Mouse (Mus musculus) hindbrain, embryonic 13.5 days (tissue): ENCODE measurements at regions not wholly inside any gene's neighbourhood (a gene's known extent, or its start where the extent isn't known, plus 50 kb on each side); places are given as distances from the start of the nearest gene placed in this dataset.
A peak's percentile ranks its signal among the peaks of the same experiment; 100 is the strongest.

Source experiments
- ATAC-seq: fragments of 200-750 bp; cut with Nextera tagmentation; 2 replicates; pipeline ENCODE4 v1.8.0; 2017; ENCODE audit warnings: moderate TSS enrichment; ENCODE audit not compliant: low FRiP score
- H3K27ac ChIP-seq: fragments of 300-500 bp; sonication (generic); 2 replicates; pipeline ENCODE4 v1.5.1; 2015; ENCODE audit warnings: inconsistent platforms, mild to moderate bottlenecking, moderate library complexity
- H3K27me3 ChIP-seq: fragments of 300-500 bp; sonication (generic); 2 replicates; pipeline ENCODE4 v1.6.1; 2015; ENCODE audit warnings: mild to moderate bottlenecking, inconsistent platforms
- H3K36me3 ChIP-seq: fragments of 300-500 bp; sonication (generic); 2 replicates; pipeline ENCODE4 v1.6.1; 2015; ENCODE audit warnings: mild to moderate bottlenecking, inconsistent platforms
- H3K4me1 ChIP-seq: fragments of 300-500 bp; sonication (generic); replicated peaks from 2 replicates; pipeline ENCODE4 v1.6.1; 2015; ENCODE audit warnings: inconsistent platforms
- H3K4me2 ChIP-seq: fragments of 300-500 bp; sonication (generic); 2 replicates; pipeline ENCODE4 v1.6.1; 2015; ENCODE audit warnings: inconsistent platforms, mild to moderate bottlenecking, moderate library complexity
- H3K4me3 ChIP-seq: fragments of 300-500 bp; sonication (generic); 2 replicates; pipeline ENCODE4 v1.5.1; 2015; ENCODE audit warnings: mild to moderate bottlenecking, inconsistent platforms
- H3K9ac ChIP-seq: fragments of 300-500 bp; sonication (generic); 2 replicates; pipeline ENCODE4 v1.6.1; 2015; ENCODE audit warnings: mild to moderate bottlenecking, inconsistent platforms
- H3K9me3 ChIP-seq: fragments of 300-500 bp; sonication (generic); 2 replicates; pipeline ENCODE4 v1.6.1; 2016; ENCODE audit warnings: inconsistent platforms
- WGBS: fragments of 180-500 bp; shearing (Covaris S2); methylation state at CpG from one replicate; pipeline ENCODE4 v1.1.7; 2015; 5-methylcytosine and 5-hydroxymethylcytosine counted together

DNA sequence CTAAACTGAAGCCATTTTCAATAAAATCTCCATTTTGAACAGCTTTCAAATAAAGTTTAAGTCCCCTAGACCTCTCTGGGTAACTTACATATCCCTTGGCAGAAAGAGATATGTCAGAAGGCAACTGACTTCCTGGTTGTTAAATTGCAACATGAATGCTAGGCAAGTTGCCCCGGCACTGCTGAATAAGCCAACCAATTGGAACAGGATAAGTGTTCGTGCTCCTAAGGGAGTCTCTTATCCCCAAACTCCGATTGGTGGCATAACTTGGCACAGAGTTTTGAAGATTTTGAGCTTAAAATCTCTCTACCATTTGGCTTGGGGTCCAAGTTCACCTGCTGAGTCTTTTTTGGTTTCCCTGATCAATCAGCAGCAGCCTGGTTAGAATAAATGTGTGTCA is 147.4 kb downstream of the Plxna1 start:
- no peak for ATAC-seq
- no peak overlapping the region for H3K9ac ChIP-seq
- no peak overlapping the region for H3K4me2 ChIP-seq
- no peaks in the 10 kb centered on the region for H3K36me3 ChIP-seq
- no peaks in the 10 kb centered on the region for H3K9me3 ChIP-seq
- H3K27me3 ChIP-seq = no peaks in the 10 kb centered on the region
- no peaks in the 10 kb centered on the region for H3K4me1 ChIP-seq
- WGBS = 74% methylated on average over 3 of the region's 3 CpGs
- no peak overlapping the region for H3K27ac ChIP-seq
- H3K4me3 ChIP-seq = no peak overlapping the region

DNA sequence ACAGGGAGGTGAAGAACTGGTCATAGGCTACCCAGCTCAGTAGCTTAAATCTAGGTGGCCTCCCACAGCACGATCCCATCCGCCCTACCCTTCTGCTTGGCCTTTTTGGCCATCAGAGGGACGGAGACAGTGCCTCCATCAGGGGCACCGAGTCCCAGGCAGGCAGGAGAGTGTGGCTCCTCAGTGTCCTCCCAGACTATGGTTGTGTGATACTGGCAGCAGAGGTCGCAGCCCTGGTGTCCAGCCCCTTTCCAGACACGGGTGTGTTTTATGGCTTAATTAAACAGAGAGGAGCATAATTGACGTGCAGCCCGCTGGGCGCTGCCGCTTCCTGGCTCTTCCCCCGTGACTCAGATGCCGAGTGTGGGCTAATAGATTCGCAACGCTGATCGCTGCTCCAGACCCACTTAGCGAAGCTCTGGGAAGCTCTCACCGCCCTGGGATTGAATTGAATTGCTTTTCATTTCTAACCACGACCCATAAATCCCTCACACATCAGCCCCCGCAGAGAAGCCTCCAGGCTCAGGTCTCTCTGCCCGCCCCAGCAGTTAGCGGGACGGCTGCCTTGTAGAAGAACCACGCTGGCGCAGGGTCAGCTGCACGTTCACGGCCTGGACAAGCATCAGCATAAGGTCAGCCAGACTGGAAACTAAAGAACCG is 126.9 kb downstream of the Plxna1 start:
- peaks cover 57% of the 10 kb centered on the region for H3K4me1 ChIP-seq
- peak overlapping the region; percentile 39 for H3K9ac ChIP-seq
- H3K9me3 ChIP-seq = 0 out of 2 replicates have a peak, but pooled peaks cover 3% of the 10 kb centered on the region
- H3K27me3 ChIP-seq = 0 out of 2 replicates have a peak, but pooled peaks cover 7% of the 10 kb centered on the region
- no peaks in the 10 kb centered on the region for H3K36me3 ChIP-seq
- 13% methylated on average over 27 of the region's 27 CpGs for WGBS
- H3K27ac ChIP-seq = peak overlapping the region; percentile 73
- H3K4me2 ChIP-seq = peak overlapping the region; percentile 48
- peak; percentile 64 for ATAC-seq
- H3K4me3 ChIP-seq = 0 out of 2 replicates have a peak overlapping the region, but pooled peaks have one; percentile 1

DNA sequence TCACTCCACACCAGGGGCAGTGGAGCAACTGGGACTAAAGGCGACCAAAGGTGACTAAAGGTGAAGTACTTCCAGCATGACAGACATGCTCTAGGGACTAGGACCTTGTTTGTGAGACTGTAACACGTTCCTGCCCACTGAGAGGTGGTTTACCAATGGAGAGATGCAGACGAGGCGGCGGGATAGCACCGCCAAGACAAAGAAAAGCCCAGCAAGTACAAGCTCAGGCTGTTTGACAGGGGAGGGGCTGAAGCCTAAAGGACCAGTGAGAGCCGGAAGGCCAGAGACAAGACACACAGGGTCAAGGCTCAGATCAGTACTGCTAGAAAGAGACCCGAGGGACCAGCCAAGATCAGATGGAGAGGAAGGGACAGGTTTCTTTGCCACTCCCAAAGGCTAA is 126.2 kb downstream of the Plxna1 start:
- Histone ChIP-seq H3K9ac (0 out of 2 replicates have a peak overlapping the region, but pooled peaks have one; percentile 24), H3K9me3 (no peaks in the 10 kb centered on the region), H3K4me2 (peak overlapping the region; percentile 48), H3K36me3 (no peaks in the 10 kb centered on the region), H3K4me3 (no peak overlapping the region), H3K4me1 (peaks cover 57% of the 10 kb centered on the region), H3K27me3 (0 out of 2 replicates have a peak, but pooled peaks cover 7% of the 10 kb centered on the region), H3K27ac (peak overlapping the region; percentile 73)
- WGBS = 9% methylated on average over 8 of the region's 8 CpGs
- no peak for ATAC-seq

DNA sequence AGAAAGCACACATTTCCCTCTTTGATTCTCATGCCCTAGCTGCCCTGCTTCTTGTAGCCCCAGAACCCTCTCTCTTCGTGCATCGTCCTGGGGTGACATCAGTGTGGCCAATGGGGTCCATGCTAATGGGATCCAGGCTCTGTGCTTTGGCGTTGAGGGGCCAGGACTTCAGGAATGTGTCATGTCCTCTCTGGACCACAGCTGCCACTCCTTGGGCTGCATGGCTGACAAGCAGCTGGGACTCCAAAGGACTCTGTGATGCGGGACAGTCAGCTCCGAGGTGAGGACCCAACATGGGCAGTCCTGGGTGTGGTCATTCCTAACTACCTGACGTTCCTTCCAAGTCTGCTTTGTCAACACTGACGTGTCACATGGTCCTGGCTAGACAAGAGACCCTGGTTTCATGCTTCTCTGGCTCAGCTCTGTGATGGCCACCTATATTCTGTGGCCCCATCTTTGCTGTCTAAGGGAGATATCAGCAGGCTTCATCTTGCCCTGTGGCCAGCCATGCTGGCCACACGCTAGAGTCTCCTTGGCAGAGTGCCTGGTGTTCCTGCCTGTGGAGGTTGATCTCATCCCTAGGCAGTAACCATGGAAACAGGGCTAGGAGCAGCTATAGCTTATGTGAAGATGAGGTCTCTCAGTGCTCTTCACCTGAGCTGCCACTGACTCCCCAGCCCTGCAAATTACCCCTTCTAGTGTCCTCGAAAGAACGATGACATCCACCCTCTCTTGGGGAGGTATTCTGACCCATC is 125.4 kb downstream of the Plxna1 start:
- peak; percentile 49; the same call in 1 of the 2 replicates for ATAC-seq
- Histone ChIP-seq H3K36me3 (no peaks in the 10 kb centered on the region), H3K9ac (no peak overlapping the region), H3K9me3 (no peaks in the 10 kb centered on the region), H3K4me3 (no peak overlapping the region), H3K27me3 (0 out of 2 replicates have a peak, but pooled peaks cover 7% of the 10 kb centered on the region), H3K4me1 (peaks cover 58% of the 10 kb centered on the region), H3K4me2 (no peak overlapping the region), H3K27ac (peak overlapping the region; percentile 73)
- WGBS = 71% methylated on average over 10 of the region's 10 CpGs

DNA sequence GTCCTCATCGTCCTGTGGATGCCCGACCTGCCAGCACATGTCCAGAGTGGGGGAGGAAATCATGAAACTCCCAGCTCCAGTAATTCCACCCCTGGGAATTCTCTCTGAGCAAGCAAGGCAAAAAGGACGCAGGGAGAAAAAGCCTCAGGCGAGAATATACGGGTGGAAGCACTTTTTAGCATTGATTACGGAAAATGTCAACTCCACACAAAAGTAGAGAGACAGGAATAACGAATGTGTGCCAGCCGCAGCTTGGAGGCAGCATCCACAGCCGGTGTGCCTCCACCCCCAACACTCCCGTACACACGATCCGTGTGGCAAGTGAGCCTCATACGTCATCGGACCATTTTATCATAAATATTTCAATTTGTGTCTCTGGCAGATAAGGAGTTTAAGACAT is 123.5 kb downstream of the Plxna1 start:
- H3K27ac ChIP-seq = peak overlapping the region; percentile 56
- 0 out of 2 replicates have a peak overlapping the region, but pooled peaks have one; percentile 10 for H3K4me2 ChIP-seq
- ATAC-seq = no peak
- H3K9ac ChIP-seq = 0 out of 2 replicates have a peak overlapping the region, but pooled peaks have one; percentile 24
- peaks cover 72% of the 10 kb centered on the region for H3K4me1 ChIP-seq
- H3K36me3 ChIP-seq = no peaks in the 10 kb centered on the region
- WGBS = 24% methylated on average over 14 of the region's 14 CpGs
- H3K9me3 ChIP-seq = no peaks in the 10 kb centered on the region
- H3K27me3 ChIP-seq = 0 out of 2 replicates have a peak, but pooled peaks cover 7% of the 10 kb centered on the region
- H3K4me3 ChIP-seq = no peak overlapping the region

DNA sequence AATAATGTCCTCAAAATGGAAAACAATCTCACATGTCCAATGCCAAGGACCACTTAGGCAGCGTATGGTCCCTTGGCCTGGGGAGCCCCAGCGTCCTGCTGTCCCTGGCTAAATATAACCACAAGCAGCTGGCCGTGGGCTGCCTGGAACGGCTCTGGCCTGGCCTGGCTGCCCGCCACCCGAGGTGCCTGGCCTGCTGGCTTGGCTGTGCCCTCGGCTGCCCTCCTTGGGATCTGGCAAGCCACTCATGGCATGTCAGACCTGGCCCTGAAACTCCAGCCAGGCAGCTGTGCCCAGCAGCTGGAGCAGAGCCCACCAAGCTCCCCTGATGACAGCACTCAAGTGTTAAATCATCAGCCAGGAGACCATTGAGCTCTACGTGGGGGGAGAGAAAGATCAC is 122.9 kb downstream of the Plxna1 start:
- no peak for ATAC-seq
- H3K36me3 ChIP-seq = no peaks in the 10 kb centered on the region
- H3K4me3 ChIP-seq = no peak overlapping the region
- 47% methylated on average over 8 of the region's 8 CpGs for WGBS
- H3K4me2 ChIP-seq = no peak overlapping the region
- H3K4me1 ChIP-seq = peaks cover 72% of the 10 kb centered on the region
- H3K27ac ChIP-seq = peak overlapping the region; percentile 56
- H3K27me3 ChIP-seq = 0 out of 2 replicates have a peak, but pooled peaks cover 4% of the 10 kb centered on the region
- H3K9ac ChIP-seq = peak overlapping the region; percentile 26; the same call in 1 of the 2 replicates
- no peaks in the 10 kb centered on the region for H3K9me3 ChIP-seq

DNA sequence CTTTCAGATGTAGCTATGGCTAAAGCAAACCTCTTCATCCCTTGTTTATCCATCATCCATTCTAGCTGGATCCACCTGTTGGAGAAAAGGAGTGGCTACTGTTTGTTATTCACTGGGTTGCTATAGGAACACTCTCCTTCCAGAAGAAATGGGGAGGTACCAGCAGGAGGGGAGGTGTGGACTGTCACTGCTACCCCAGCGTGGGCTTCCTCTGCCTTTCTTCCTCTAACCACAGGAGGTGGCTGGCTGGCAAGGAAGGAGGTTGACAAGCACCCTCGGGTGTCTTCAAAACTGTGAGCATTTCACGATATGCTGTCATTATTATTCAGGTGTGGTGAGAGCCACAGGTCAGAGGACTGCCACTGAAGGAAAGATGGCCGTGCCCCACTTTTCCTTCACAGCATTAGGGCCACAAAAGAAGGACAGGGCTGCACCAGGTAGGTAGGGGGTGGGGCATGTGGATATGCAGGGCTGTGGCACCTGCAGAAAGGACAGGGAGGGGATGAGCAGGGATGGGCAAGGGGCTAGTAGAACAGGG is 122.2 kb downstream of the Plxna1 start:
- Histone ChIP-seq H3K27me3 (0 out of 2 replicates have a peak, but pooled peaks cover 2% of the 10 kb centered on the region), H3K9ac (no peak overlapping the region), H3K4me2 (no peak overlapping the region), H3K9me3 (no peaks in the 10 kb centered on the region), H3K4me3 (no peak overlapping the region), H3K4me1 (peaks cover 74% of the 10 kb centered on the region), H3K36me3 (no peaks in the 10 kb centered on the region), H3K27ac (no peak overlapping the region)
- WGBS = 22% methylated on average over 4 of the region's 4 CpGs
- ATAC-seq = no peak

DNA sequence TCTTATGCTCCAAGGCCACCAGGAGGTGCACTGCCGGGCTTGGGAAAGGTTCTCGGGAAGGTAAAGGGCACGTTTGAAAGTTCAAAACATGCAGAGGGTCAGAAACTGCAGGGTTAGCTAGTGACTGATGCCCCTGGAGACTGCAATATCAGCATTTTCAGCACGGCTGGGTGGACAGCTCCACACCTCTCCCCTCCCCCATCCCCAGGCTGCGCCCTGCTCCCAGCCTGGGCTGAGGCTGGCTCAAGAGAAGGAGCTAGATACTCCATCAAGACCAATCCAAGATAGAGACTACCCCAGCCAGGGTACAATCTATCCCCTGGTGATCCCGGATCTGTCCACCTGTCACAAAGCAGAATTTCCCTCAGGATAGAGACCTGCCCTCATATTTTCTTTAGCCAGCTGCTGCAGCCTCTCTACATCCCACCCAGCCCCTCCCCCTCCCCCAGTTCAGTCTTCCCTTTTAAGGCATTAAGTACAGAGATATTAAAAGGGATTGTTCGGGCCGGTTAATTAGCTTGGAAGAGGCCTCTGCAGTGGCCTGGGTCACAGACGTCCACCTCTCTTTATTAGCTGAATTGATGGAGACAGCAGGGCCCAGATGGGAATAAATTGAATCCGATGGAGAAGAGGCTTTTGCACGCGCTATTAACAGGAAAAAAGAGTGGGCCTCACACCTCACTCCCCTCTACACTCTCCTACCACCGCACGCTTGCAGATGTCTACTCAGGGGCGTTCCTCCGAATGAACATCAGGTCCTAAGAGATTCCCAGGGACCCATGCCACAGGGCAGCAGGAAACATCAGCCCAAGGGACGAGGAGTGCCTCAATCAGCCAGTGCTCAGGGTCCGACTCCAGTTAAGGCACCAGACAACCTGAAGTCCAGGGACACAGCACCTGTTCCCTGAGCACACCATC is 119.8 kb downstream of the Plxna1 start:
- Histone ChIP-seq H3K4me1 (peaks cover 55% of the 10 kb centered on the region), H3K36me3 (no peaks in the 10 kb centered on the region), H3K9me3 (no peaks in the 10 kb centered on the region), H3K4me3 (no peak overlapping the region), H3K27me3 (0 out of 2 replicates have a peak, but pooled peaks cover 2% of the 10 kb centered on the region), H3K27ac (peak overlapping the region; percentile 58; the same call in 1 of the 2 replicates), H3K9ac (no peak overlapping the region), H3K4me2 (no peak overlapping the region)
- WGBS = 18% methylated on average over 18 of the region's 18 CpGs
- ATAC-seq = peak; percentile 40; the same call in 1 of the 2 replicates

DNA sequence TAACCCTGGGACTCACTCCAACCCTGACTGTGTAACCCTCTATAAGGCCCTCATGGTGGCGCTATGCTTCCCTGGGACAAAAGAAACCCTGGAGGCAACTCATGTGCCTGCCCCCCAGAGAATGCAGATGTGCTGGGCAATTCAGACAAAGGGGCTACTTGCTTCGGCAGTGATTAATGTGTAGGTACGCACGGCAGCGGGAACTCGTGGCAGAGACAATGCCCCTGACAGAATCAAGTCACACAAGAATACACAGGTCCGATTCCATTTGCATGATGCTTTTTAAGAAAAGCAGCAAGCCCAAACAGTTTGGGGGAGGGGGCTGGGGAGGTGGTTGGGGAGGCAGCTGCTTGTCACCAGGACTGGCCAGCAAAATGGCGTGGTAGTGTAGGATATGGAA is 116.9 kb downstream of the Plxna1 start:
- H3K4me2 ChIP-seq = no peak overlapping the region
- peak overlapping the region; percentile 23; the same call in 1 of the 2 replicates for H3K27ac ChIP-seq
- H3K9ac ChIP-seq = no peak overlapping the region
- no peaks in the 10 kb centered on the region for H3K27me3 ChIP-seq
- H3K36me3 ChIP-seq = no peaks in the 10 kb centered on the region
- 29% methylated on average over 8 of the region's 8 CpGs for WGBS
- peaks cover 29% of the 10 kb centered on the region for H3K4me1 ChIP-seq
- no peaks in the 10 kb centered on the region for H3K9me3 ChIP-seq
- no peak for ATAC-seq
- H3K4me3 ChIP-seq = no peak overlapping the region

DNA sequence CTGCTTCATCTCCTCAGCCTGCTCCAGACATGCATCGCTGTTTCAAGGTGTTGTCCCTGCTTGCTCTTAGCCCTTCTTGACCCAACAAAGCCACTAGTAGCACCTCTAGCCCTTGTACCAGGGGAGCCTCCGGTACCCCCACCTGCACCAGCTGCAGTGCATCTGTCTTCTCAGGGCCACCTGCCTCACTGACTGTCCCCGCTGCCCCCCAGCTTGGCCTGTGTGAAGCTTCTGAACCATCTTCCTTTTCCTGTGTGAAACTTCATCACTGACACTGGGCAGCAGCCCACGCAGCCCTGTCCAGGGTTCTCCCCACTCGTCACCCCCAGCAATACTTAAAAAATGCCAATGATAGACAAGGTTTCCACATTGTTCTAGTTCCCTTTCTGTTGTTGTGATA is 116.2 kb downstream of the Plxna1 start:
- Histone ChIP-seq H3K36me3 (no peaks in the 10 kb centered on the region), H3K27me3 (no peaks in the 10 kb centered on the region), H3K9ac (no peak overlapping the region), H3K4me2 (no peak overlapping the region), H3K9me3 (no peaks in the 10 kb centered on the region), H3K4me1 (peaks cover 29% of the 10 kb centered on the region), H3K27ac (no peak overlapping the region), H3K4me3 (no peak overlapping the region)
- 95% methylated on average over 5 of the region's 5 CpGs for WGBS
- ATAC-seq = no peak

DNA sequence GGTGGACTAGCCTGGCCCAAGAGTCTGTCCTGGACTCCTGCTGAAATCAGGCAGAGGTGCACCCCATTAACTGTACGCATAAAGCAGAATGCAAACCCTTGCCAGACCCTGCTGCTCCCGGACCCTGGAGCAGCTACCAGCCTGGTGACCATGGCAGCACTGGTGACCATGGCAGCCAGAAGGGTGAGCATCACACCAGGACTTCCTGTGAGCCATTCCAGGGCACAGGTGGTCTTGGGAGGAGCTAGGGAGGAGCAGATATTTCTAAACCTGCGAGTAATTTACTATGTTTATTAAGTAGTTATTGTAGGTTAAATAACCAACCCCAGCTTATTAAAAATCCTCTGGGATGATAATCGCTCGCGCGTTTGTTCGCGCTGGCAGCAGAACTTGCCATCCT is 113.8 kb downstream of the Plxna1 start:
- Histone ChIP-seq H3K36me3 (no peaks in the 10 kb centered on the region), H3K27me3 (no peaks in the 10 kb centered on the region), H3K9me3 (no peaks in the 10 kb centered on the region), H3K27ac (peak overlapping the region; percentile 48; the same call in 1 of the 2 replicates), H3K4me1 (peaks cover 14% of the 10 kb centered on the region), H3K4me2 (no peak overlapping the region), H3K4me3 (no peak overlapping the region), H3K9ac (no peak overlapping the region)
- 71% methylated on average over 9 of the region's 9 CpGs for WGBS
- ATAC-seq = no peak
